Mouse (Mus musculus): ENCODE results near the gene Emd.
A peak's percentile ranks its signal among the peaks of the same experiment; 100 is the strongest.
"Not testable (repeated sequence)": the region's sequence is repeated elsewhere in the genome, so short reads cannot be mapped to it uniquely, and the experiment has no call there.

The Emd gene

GRCm38 (mm10) chrX:74254153-74254887 is at the start of gene Emd:
Gene Emd, plus strand, starts transcription at chrX:74254687.
- DNase-seq (ENCODE audit: low read depth, low spot score), result peak; percentile 76

- DNase-seq (ENCODE audit: low read depth, low spot score), result no peak
Measured at GRCm38 (mm10) chrX:74218496-74218895, 36.0 kb upstream of the Emd start.

- no peak for DNase-seq (ENCODE audit: low read depth, low spot score)
Measured at GRCm38 (mm10) chrX:74219449-74219848, 35.0 kb upstream of the Emd start.

GRCm38 (mm10) chrX:74220099-74220498 is 34.4 kb upstream of the Emd start:
- not testable (repeated sequence) for DNase-seq (ENCODE audit: low read depth, low spot score)

GRCm38 (mm10) chrX:74230038-74230437 is 24.4 kb upstream of the Emd start:
- no peak for DNase-seq (ENCODE audit: low read depth, low spot score)

- DNase-seq (ENCODE audit: low read depth, low spot score), result no peak
Measured at GRCm38 (mm10) chrX:74233196-74233595, 21.3 kb upstream of the Emd start.

- DNase-seq (ENCODE audit: low read depth, low spot score), result no peak
Measured at GRCm38 (mm10) chrX:74240332-74240731, 14.2 kb upstream of the Emd start.

- DNase-seq (ENCODE audit: low read depth, low spot score), result no peak
Measured at GRCm38 (mm10) chrX:74243396-74243795, 11.1 kb upstream of the Emd start.

- DNase-seq (ENCODE audit: low read depth, low spot score), result no peak
Measured at GRCm38 (mm10) chrX:74243807-74244206, 10.7 kb upstream of the Emd start.

GRCm38 (mm10) chrX:74244614-74245083 is 9.8 kb upstream of the Emd start:
- peak; percentile 53 for DNase-seq (ENCODE audit: low read depth, low spot score)

GRCm38 (mm10) chrX:74245107-74245506 is 9.4 kb upstream of the Emd start:
- no peak for DNase-seq (ENCODE audit: low read depth, low spot score)

- DNase-seq (ENCODE audit: low read depth, low spot score), result peak; percentile 43
Measured at GRCm38 (mm10) chrX:74245687-74246086, 8.8 kb upstream of the Emd start.

GRCm38 (mm10) chrX:74246213-74246681 is 8.2 kb upstream of the Emd start:
- peak; percentile 81 for DNase-seq (ENCODE audit: low read depth, low spot score)

GRCm38 (mm10) chrX:74246693-74247092 is 7.8 kb upstream of the Emd start:
- no peak for DNase-seq (ENCODE audit: low read depth, low spot score)

- peak; percentile 63 for DNase-seq (ENCODE audit: low read depth, low spot score)
Measured at GRCm38 (mm10) chrX:74248651-74249050, 5.8 kb upstream of the Emd start.

- no peak for DNase-seq (ENCODE audit: low read depth, low spot score)
Measured at GRCm38 (mm10) chrX:74249615-74250014, 4.9 kb upstream of the Emd start, which contains the start of gene Flna. Gene Flna, minus strand, starts transcription at chrX:74249820.

- no peak for DNase-seq (ENCODE audit: low read depth, low spot score)
Measured at GRCm38 (mm10) chrX:74254888-74255565, 540 bp downstream of the Emd start.

GRCm38 (mm10) chrX:74257746-74258145 is 3.3 kb downstream of the Emd start:
- DNase-seq (ENCODE audit: low read depth, low spot score), result no peak

- no peak for DNase-seq (ENCODE audit: low read depth, low spot score)
Measured at GRCm38 (mm10) chrX:74269736-74270061, 15.2 kb downstream of the Emd start.

- peak; percentile 90 for DNase-seq (ENCODE audit: low read depth, low spot score)
Measured at GRCm38 (mm10) chrX:74270062-74270901, 15.8 kb downstream of the Emd start, which contains the start of gene Rpl10. Gene Rpl10, plus strand, starts transcription at chrX:74270812.

GRCm38 (mm10) chrX:74270902-74271551 is 16.5 kb downstream of the Emd start:
- DNase-seq (ENCODE audit: low read depth, low spot score), result no peak

All from embryo, embryonic 11.5 days (tissue).